Mouse (Mus musculus) layer of hippocampus, postnatal 25 days (tissue): Measurements from ENCODE around the gene Dennd5b. TPM values are rescaled to one million over a fixed set of nuclear protein-coding genes. Genes with fewer than 3 reads are reported as not detected.
"Not testable (repeated sequence)": the region's sequence is repeated elsewhere in the genome, so short reads cannot be mapped to it uniquely, and the experiment has no call there.

ENCODE experiments used
- DNase-seq, 2 experiments: peaks; one replicate each; pipeline ENCODE4 v3.0.0; 2022; ENCODE audit warnings: mixed read lengths in 2 of 2, low spot score in 1 of 2; ENCODE audit errors: extremely low spot score in 1 of 2
- total RNA-seq, 2 experiments: library from RNA; stranded (reverse); gene quantifications; 2 replicates each; pipeline ENCODE4 v1.2.3; 2021

Dennd5b gene
- total RNA-seq, 2 experiments from 2014 or later = 40.9 to 48.0 TPM

DNA sequence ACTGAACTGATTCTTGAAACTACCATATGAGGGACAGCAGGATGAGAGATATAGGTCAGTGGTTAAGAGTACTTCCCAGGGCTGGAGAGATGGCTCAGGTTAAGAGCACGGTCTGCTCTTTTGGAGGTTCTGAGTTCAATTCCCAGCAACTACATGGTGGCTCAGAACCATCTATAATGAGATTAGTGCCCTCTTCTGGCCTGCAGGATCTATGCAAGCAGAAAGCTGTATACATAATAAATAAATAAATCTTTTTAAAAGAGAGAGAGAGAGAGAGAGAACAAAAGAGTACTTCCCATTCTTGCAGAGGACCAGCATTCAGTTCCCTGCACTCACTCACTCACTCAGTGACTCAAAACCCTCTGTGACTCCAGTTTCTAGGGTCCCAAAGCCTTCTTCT is 142.8 kb downstream of the Dennd5b start:
- no peak for DNase-seq

- no peak for DNase-seq
Observed at GRCm38 (mm10) chr6:148957046-148957445, 144.4 kb downstream of the Dennd5b start.

DNA sequence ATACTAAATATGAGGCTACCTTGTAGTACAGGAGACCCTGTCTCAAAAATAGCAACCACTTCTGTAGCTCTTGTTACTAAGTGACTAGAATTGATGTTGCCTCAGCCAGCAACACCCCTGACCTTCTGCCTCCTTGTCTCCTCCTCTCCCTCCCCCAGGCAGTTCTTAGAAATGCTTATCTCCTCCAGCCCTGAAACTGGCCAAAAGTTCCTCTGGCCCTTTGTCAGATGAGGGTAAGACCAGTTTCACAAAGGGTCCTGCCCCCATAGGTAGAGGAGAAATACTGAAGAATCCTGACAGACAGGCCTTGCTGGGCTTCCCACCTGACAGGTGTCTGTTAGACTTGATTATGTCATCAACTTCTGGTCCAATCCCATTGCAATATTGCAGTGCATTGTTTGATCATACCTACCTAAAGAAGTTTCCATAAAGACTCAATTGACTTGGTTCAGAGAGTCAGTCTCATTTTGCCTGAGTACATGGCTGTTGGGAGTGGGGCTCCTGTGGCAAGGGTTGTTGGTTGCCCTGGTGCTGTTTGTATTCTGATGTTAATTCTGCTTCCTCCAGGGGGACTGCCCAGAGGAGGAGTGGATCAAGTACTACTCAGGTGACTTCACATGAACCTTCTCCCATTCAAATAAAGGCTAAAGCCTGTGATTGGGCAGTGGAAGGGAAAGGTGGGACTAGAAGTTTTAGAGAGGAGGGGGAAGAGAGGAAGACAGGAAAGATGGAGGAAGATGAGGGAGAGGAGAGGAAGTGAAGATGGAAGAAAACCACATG is 145.6 kb downstream of the Dennd5b start:
- no peak for DNase-seq

- DNase-seq = peak in 1 of 2 experiments; percentile 7
Observed at GRCm38 (mm10) chr6:148946881-148947405, 154.5 kb downstream of the Dennd5b start.

GRCm38 (mm10) chr6:148946409-148946742 is 155.1 kb downstream of the Dennd5b start, which contains the start of gene Sinhcaf:
Sinhcaf (minus strand) TSS chr6:148946467.
- peak; percentile 87 to 88 for DNase-seq

DNA sequence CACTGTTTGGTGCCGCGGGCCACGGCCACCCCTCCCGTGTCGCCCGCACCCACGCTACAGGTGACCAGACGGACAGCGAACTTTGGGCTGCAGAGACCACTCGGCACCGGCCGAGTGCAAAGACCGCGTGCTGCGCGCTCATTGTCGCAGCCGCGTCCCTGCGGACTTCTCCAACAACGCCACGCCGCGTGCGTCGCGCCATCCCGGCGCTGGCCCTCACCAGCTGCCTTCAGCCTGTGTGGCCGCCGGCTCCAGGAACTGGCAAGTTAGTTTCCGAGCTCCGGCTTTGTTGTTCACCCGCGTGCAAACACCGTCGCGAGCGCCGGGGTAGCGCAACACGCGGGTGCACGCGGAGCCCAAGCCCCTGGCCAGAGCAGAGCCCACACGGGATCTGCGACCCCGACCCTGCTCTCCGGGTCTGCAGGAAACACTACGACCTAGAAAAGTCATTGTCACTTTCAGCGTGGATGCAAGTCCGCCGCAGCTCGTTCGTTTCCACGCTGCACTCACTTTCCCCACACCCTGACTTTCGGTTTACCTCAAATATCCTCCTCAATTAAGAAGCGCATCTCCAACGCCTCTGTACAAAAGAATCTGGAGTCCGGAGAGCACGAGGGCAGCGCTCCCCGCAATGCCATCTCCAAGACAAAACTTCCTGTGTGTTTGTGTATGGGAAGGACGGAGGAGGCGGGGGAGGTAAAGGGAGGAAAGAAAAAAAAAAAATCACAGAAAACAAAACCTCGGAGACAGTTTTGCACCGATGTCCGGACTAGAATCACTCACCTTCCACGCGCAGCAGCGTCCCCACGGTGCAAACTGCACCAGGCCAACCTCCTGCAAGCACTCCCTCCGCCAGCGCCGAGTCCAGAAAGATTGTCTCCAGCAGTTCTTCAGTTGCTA is 155.7 kb downstream of the Dennd5b start:
- DNase-seq = peak; percentile 14 to 16

- DNase-seq = peak; percentile 7 to 8
Observed at GRCm38 (mm10) chr6:148944767-148945508, 156.5 kb downstream of the Dennd5b start.

DNA sequence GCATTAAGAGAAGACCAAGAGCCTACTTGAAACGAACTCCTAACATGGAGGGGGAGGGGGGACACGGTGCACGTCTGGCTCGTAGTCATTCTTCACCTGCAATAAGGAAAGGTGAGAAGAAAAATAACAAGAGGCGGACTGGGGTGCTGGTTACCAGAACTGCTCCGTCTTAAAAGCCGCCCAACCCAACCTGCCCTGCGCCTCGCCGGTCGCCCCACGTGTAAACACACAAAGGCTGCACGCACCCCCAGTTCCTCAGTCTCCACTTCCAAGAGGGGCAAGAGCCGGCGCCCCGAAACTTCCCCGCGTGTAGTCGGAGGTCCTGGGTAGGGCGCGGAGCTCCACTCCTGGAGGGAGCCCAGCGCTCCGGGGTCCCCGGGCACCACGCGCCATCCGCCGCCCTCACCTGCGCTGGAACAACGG is 157.1 kb downstream of the Dennd5b start:
- no peak for DNase-seq

GRCm38 (mm10) chr6:148943695-148944094 is 157.8 kb downstream of the Dennd5b start:
- DNase-seq = no peak

GRCm38 (mm10) chr6:148942406-148942805 is 159.1 kb downstream of the Dennd5b start:
- no peak for DNase-seq

DNA sequence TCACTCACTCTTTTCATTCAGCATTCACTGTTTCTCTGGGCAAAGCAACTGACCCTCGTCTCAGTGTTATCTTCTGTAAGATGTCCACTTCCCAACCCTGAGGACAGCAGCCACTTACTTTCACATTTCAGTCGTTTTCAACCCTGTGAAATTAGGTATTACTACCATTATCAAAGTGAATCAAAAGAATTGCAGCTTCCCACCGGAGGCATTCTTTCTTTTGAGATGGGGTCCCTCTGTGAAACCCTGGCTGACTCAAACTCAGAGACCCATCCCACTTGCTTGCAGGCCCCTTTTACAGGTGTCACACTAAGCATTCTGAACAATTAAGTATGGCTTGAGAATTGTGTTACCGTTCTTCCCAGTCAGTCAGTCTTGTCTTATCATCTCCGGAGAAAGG is 159.6 kb downstream of the Dennd5b start:
- DNase-seq = no peak

DNA sequence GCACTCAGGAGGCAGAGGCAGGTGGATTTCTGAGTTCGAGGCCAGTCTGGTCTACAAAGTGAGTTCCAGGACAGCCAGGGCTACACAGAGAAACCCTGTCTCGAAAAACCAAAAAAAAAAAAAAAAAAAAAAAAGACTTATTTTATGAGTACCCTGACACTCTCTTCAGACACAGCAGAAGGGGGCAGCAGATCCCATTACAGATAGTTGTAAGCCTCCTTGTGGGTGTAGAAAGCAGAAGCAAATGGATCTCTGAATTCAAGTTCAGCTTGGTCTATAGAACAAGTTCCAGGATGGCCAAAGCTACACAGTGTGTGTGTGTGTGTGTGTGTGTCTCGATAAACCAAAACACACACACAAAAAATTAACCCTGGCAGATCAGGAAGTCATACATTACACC is 161.1 kb downstream of the Dennd5b start:
- not testable (repeated sequence) for DNase-seq

Other genes with a start within 250 kb of the Dennd5b start
- 1 to 10 TPM; 6.2 to 9.2 TPM for gene Caprin2, start 205.4 kb downstream of the Dennd5b start, total RNA-seq
- gene Sinhcaf, start 155.2 kb downstream of the Dennd5b start, total RNA-seq = 1 to 10 TPM; 2.9 to 3.4 TPM
- gene Gm10203, start 28.5 kb upstream of the Dennd5b start, total RNA-seq = not detected
- gene Etfbkmt, start 38.2 kb upstream of the Dennd5b start, total RNA-seq = 1 to 10 TPM; 2.4 to 4.5 TPM
- gene Amn1, start 87.0 kb upstream of the Dennd5b start, total RNA-seq = 10 to 100 TPM; 31.5 to 33.6 TPM
- gene Resf1, start 207.7 kb upstream of the Dennd5b start, total RNA-seq = 10 to 100 TPM; 12.9 to 18.0 TPM